Mouse (Mus musculus) midbrain, embryonic 14.5 days (tissue): Measurements from ENCODE around the gene Polh. TPM values are rescaled to one million over a fixed set of nuclear protein-coding genes. Genes with fewer than 3 reads are reported as not detected.

Experiments used
- microRNA counts: library from miRNA; unstranded; fragments of <30 nt; microRNA quantifications from one replicate; lab custom pipeline; 2016
- microRNA-seq: library from miRNA; unstranded; fragments of <30 nt; microRNA quantifications from one replicate; pipeline ENCODE4, GENCODE M21; 2016
- polyA plus RNA-seq: library from polyadenylated mRNA; unstranded; fragments of >200 nt; fragmentation: Nextera tagmentation; extraction: Ambion mirVana; gene quantifications from 2 replicates; pipeline ENCODE4 v1.2.1, GENCODE M21; 2014

Polh gene
- polyA plus RNA-seq, 1 experiment from 2014 or later: 5.9 TPM

MicroRNA genes within 50 kb of the gene (microRNA counts, 519-probe panel; counts per million panel counts)
- microRNA mmu-miR-693-3p (lab: Ali Mortazavi, UCI): not detected
- microRNA mmu-miR-693-5p (lab: Ali Mortazavi, UCI): not detected

Small RNAs within 50 kb of the gene (microRNA-seq; reads per million reads assigned to microRNA genes)
- 0.44 reads per million for gene Mir693

Other genes with a start within 250 kb of the Polh start
- 4.3 and 5.5 TPM in 2 replicates for gene Vegfa, start 170.3 kb downstream of the Polh start, polyA plus RNA-seq
- 141 and 148 TPM in 2 replicates for gene Mrps18a, start 91.7 kb downstream of the Polh start, polyA plus RNA-seq
- 38.8 and 58.1 TPM in 2 replicates for gene Rsph9, start 58.4 kb downstream of the Polh start, polyA plus RNA-seq
- gene Mad2l1bp, start 49.1 kb downstream of the Polh start, polyA plus RNA-seq: 22.4 and 22.8 TPM in 2 replicates
- gene Gtpbp2, start 41.6 kb downstream of the Polh start, polyA plus RNA-seq: 27.2 and 35.4 TPM in 2 replicates
- gene Xpo5, start 137 bp upstream of the Polh start, polyA plus RNA-seq: 42.3 and 54.3 TPM in 2 replicates
- 89.8 and 91.0 TPM in 2 replicates for gene Polr1c, start 45.4 kb upstream of the Polh start, polyA plus RNA-seq
- 86.7 and 90.0 TPM in 2 replicates for gene Yipf3, start 45.4 kb upstream of the Polh start, polyA plus RNA-seq
- 12.0 and 17.4 TPM in 2 replicates for gene Lrrc73, start 50.9 kb upstream of the Polh start, polyA plus RNA-seq
- gene Tjap1, start 80.4 kb upstream of the Polh start, polyA plus RNA-seq: 23.5 and 24.1 TPM in 2 replicates
- 13.7 and 22.2 TPM in 2 replicates for gene Dlk2, start 94.8 kb upstream of the Polh start, polyA plus RNA-seq
- 8.5 and 9.6 TPM in 2 replicates for gene Abcc10, start 125.7 kb upstream of the Polh start, polyA plus RNA-seq
- 26.2 and 28.0 TPM in 2 replicates for gene Zfp318, start 181.1 kb upstream of the Polh start, polyA plus RNA-seq
- 1.00 and 4.2 TPM in 2 replicates for gene Crip3, start 226.3 kb upstream of the Polh start, polyA plus RNA-seq
- gene Slc22a7, start 235.8 kb upstream of the Polh start, polyA plus RNA-seq: not detected in 2 replicates